Mouse (Mus musculus) megakaryocyte progenitor cell, adult 5-6 weeks (primary cell): ENCODE results near the gene Fndc3b. TPM values are rescaled to one million over a fixed set of nuclear protein-coding genes. Genes with fewer than 3 reads are reported as not detected.
A peak's percentile ranks its signal among the peaks of the same experiment; 100 is the strongest.
"Not testable (repeated sequence)": the region's sequence is repeated elsewhere in the genome, so short reads cannot be mapped to it uniquely, and the experiment has no call there.

Source experiments
- ATAC-seq: replicated peaks from 2 replicates; pipeline ENCODE4 v1.8.0; 2016; ENCODE audit warnings: mild to moderate bottlenecking, moderate TSS enrichment, inconsistent platforms; ENCODE audit not compliant: poor library complexity
- total RNA-seq, 2 experiments: library from RNA; stranded (forward) in 1 of 2; stranded (reverse) in 1 of 2; fragments of 157-497, 149-512 nt in 1 of 2; fragments of 200-1000 nt in 1 of 2; gene quantifications; 2 replicates each; pipeline versions ENCODE4 v1.2.3 to v1.2.4; 2015 to 2017

Fndc3b gene
- total RNA-seq, 2 experiments from 2014 or later, result 14.2 to 40.6 TPM

DNA sequence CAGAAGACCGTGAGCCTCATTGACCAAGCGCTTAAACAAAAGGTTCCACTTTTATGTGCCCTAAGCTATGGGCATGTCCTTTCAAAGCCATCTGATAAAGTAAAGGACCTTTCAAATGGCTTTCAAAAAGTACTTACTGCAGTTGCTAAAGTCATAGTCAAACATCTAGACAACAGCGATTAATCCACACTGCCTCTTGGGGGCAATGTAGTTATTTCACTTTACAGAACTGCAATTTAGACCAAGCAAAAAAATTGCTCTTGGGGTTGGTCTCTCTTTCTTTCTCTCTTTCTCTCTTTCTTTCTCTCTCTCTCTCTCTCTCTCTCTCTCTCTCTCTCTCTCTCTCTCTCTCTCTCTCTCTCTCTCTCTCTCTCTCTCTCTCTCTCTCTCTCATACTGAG, 233.4 kb downstream of the Fndc3b start:
- not testable (repeated sequence) for ATAC-seq

DNA sequence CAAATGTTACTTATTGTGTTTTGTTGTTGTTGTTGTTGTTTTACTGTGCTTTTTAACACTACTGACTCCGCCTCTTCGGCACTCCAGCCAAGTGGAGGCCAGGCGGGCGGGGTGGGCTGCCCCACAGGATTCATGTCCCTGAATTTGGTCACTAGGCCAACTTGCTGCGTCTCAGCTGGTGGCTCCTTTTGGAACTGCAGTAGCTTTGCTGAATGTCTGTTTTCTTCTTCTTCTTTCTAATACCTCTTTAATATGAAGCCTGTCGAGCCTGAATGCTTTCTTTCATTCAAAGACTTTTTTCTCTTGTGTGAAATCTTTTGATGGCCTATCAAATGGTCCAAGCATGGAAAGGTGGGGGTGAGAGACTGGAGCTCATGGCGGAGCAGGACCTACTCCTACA, 235.2 kb downstream of the Fndc3b start:
- no peak for ATAC-seq

DNA sequence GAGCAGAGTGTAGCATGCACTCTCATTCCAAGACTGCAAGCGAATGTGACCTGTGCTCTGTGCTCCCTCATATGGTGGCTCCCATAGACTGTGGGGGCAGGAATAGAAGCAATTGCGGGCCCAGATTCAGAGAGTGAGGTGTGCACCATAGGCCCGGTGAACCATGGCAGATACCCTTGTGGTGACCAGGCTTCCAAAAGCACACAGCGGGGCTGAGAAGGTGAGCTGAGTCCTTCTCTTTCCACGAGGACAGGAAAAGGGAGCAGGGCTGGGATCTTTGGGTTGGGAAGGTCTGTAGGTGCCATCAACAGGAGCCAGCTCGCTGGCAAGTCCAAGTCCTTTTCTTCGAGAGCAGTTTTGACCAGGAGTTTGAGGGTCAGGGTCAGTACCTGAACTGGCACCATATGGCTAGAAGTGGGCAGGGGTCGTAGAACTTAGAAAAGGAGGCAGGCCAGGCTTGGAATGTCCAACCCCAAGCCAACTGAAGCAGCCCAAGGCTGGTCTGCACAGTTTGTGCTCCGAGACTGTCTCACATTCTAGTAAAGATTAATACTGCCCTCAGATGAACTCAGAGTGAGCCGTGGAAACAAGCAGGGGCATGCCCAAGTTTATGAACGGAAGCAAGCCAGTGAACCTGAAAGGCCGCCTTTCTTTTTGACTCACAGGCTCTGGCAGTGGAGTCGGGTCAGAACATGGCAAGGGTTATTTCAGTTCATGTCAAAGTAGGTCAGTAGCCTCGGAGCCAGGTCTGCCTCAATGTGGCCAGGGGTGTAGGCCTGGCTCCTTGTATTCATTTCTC, 237.1 kb downstream of the Fndc3b start:
- ATAC-seq, result no peak

DNA sequence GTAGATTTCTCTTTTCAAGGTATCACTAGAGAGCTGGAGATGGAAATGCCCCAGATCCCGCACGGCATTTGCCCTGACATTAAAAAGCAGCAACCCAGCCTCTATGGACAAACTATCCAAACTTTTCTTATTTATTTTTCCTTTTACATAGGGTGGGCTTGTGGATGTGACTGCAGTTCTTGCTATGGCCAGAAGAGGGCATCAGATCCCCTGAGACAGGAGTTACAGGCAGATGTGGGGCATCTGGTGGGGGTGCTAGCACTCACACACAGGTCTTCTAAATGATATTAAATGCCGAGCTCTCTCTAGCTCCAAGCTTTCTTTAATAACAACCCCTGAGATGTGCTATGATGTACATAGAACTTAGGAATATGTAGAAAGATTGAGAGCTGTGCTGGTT, 238.3 kb downstream of the Fndc3b start:
- ATAC-seq, result no peak

DNA sequence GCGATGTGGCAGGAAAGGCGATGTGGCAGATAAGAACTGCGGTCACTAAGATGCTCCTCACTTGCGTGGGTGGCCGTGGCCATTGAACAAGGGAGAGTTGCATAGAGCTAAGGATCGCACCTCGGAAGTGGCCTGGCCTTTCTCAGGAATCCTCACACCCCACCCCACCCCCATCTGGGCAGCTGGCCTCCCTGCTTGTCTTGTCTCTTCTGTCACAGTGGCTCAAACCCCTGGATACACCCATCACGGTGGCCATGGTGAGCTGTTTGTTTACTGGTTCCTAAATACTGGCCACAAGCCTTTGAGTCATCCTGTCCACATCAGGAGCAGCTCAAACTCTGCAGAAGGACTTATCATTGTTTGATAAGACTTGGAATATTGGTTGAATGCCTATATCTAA, 240.3 kb downstream of the Fndc3b start:
- no peak for ATAC-seq

DNA sequence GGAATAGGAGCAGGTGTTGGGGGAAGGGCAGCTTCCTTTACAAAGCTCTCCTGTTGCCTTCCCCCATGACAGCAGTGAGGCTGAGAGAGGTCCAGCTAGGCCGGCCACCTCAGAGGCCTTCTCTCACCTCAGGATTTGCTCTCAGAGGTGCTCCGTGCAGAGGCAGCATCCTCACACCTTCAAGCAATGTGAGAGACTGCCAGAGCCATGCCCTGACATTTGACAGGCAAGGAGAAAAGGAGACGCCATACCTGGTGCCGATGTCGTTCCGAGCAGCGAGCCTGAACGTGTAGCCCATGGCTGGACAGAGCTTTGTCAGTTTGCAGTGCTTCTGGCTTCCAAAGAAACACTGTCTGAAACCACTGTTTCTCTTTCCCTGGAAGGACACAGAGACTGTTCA, 241.1 kb downstream of the Fndc3b start:
- no peak for ATAC-seq

DNA sequence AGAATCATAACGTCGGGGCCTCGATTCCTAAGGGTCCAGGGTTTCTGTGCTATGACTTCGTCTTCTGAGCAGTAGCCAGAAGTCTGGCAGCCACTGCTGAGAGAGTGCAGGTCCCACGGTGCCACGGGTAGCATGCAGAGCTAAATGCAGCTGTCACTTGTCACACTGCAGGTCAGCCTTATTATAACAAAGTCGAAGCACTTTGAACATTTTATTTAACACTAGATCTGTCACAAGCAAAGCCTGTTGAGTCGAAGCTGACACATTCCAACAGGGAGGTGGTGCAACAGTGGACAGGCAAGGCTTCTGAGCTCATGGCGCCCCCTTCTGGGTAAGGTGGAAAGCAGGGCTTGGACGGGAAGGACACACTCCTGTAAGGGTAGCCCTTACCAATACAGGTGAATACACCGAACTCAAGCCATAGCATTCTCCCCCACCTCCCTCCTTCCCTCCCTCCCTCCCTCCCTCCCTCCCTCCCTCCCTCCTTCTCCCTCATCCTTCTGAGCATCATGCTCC, 243.5 kb downstream of the Fndc3b start:
- peak; percentile 65 for ATAC-seq

DNA sequence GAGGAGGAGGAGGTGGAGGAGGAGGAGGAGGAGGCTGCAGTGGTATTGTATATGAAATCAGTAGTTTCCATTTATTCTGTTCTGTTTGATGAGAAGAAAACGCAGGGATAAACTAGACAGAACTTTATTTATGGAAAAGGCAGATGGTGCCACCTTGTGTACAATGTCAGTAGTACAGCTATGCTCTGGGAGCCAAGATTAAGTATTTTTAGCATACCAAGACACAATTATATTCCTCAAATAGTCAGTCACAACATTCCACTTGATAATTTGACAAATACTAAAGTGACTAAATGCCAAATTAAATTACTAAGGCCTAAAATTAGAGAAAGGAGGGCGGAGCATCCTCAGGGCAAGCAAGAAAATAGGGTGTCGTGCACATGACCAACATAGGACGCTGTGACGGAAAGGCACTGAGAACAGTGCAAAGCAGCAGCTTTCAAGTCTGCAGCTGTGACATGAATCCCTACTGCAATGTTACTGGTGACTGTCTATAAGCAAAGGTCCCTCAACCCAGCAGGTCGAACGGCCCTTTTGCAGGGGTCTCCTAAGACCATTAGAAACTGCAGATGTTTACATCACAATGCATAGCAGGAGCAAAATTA, 244.7 kb downstream of the Fndc3b start:
- peak; percentile 74 for ATAC-seq

DNA sequence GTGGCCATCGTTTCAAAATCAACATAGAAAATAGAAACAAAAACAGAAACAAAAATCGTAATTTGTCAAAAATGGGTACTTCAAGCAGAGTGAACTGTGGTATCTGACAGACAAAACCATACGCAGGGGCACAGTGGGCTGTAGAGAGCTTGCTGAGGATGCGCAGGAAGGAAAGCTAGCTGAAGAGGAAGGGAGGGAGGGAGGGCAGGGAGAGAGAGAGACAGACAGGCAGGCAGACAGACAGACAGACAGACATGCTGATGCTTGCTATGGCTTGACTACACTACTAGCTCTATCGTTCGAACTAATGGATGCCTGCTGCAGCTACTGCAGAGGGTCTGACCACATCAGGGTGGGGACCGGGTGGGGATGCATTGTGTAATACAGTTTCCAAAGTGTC, 247.7 kb downstream of the Fndc3b start:
- ATAC-seq, result no peak

DNA sequence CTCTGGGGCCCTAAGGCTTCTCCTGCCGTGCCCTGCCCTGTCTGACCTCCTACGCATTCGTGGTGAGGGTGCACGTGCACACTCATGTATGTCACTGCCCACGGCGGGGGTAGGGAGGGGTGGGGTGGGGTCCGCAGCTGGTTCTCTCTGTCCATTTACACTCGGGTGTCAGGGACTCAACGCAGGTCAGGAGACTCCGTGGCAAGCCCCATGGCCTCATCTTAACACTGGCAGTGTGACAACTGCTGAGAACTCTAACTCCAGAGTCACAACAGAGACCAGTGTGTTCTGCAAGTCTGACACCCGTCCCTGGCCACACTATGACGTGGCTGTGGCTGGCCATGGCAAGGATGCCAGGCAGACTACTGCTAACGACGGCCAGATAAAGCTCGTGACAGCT, 248.2 kb downstream of the Fndc3b start:
- no peak for ATAC-seq

DNA sequence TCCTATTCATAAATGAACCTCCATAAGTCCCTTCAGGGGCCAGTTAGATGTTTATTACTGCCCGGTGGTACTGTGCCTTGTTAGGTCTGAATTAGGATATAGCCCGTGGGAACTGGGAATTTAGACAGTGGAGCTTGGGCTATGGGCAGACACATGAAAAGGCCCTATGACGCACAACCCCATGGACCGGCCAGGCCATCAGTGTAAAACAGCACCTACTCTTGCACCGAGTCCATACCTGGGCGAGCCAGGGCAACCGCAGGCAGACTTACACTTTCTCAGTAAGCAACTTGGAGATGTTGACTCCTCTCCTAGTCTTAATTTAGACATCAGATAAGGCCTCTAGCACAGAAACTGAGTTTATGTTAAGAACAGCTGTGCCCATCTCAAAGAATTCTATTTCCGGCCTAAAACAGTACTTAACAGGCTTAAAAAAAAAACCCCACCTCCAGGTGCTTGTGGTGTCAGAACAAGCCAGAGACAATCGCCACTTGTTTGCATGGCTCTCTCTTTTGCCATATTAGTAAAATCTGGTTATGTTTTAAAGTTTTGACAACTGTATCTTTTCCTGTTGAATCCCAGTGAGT, 248.7 kb downstream of the Fndc3b start:
- ATAC-seq, result no peak

DNA sequence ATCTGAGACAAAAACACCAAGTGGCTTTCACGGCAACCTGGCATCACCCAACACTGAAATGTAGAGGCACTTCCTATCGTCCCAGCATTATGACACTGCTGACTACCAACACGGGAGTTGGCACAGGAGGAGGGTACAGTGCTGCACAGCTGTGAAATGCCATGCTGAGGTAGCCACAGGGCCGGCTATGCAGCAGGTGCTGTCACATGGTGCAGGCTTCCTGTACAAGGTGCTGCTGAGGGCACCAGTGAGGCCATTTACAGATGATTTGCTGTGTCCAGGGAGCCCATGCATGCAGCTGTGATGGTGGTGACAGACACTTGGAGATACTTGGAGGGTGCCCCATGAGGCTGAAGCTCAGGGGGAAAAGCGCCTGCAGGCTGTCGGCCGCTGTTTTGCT, 249.2 kb downstream of the Fndc3b start:
- ATAC-seq, result no peak

DNA sequence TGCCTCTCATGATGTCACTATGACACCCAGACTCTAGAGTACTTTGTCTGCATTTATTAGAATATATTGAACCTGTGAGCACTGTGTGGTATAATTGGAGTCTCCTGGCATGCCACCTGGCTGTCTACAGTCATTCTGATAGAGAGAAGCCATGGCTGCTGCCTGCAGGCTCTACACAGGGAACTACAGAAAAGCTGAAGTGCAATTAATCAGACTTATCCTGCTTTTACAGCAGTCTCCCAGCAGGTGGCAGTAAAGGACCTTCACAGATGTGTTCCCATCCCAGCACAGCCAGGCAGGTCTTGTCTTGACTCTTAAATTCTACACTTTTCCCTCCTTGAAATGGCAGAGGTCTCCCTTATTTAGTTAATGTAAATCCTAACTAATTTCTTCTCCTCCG, 250.1 kb downstream of the Fndc3b start:
- ATAC-seq, result peak; percentile 91

DNA sequence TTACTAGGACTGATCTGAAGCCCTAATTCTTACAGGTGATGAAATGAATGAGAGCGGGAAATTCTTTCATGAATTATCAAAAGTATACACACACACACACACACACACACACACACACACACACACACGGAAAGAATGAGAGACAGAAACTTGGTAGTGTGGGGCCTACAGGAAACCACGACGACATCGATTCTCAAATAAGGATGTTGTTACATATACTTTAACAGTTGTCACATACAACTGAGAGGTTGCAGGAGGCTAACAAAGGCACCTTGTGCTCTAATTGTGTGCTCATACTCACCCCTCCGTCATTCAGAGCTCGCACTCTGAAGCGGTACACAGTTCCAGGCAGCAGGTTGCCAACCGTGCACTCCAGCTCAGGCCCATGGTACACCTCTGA, 252.7 kb downstream of the Fndc3b start:
- no peak for ATAC-seq

DNA sequence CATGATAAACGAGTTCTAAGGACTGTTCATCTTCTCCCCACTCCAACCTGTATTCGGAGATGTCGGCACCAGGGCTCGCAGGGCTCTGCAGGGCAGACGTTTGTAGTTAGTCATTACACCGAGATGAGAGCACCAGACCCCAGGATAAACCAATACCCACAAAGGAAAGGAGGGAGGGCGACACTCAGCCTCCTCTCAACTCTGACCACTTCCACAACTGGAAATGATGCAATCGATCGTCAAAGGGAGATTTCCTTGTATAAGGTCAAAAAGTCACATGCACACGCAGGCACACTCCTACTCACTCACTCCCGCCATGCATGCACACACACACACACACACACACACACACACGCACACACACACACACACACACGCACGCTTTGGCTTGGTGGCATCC, 254.6 kb downstream of the Fndc3b start:
- peak; percentile 26 for ATAC-seq

DNA sequence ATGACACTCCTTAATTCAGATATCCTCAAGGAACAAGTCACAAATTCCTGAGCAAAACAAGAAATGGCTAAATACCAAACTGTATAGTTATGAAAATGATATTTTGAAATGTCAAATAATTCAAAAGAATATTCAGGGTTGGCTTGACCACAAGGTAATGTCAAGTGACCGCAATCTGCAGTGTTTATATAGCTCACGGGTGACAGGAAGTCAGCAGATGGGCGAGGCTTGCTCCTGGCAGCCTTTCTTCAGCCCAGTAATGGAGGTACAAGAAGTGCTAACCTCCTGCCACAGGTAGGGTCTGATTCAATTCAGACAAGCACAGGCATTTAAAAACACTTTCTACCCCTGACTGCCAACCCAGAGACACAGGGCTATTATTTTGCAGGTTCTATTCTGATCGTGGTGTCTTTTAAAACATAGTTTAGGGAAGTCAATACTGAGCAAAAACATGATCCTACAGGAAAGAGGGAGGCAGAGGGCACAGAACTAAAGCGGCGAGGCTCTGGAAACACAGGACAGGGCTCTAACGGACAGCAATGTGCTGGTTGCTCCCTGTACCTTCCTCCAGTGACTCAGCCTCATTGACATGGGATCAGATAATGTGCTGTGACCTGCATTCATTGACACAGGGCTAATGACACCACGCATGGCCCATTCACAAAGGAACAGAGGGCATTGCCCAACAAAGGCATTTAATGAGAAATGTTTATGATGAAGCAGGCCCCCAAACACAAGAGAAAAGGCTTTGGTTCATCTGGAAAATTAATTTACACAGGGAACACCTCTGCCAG, 256.5 kb downstream of the Fndc3b start:
- no peak for ATAC-seq

DNA sequence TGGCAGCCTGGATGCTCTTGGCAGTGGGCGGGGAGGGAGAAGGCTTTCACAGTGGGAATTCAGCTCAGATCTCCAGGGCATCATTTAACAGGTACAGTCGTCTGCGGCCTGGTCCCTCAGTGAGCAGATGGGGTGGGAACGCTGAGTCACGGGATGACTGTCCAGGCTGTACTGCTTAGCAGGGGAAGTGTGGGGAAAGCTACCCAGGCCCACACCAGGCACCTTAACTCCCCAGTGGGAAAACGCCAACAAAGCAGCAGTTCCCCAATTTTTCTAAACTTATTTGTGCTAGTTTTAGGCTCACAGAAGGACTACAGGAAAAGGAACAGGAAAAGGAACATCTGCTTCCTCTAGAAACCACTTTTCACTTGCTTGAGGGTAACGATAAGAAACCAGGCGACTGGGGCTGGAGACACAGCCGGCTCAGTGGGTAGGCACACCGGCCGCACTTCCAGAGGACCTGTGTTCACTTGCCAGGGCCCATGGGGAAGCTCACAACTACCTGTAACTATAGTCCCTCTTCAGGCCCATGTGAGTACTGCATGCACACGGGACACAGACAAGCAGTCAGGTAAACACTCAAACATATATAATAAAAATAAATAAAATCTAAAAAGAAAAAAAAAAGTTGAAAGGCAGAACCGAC, 257.5 kb downstream of the Fndc3b start:
- ATAC-seq, result peak; percentile 60

DNA sequence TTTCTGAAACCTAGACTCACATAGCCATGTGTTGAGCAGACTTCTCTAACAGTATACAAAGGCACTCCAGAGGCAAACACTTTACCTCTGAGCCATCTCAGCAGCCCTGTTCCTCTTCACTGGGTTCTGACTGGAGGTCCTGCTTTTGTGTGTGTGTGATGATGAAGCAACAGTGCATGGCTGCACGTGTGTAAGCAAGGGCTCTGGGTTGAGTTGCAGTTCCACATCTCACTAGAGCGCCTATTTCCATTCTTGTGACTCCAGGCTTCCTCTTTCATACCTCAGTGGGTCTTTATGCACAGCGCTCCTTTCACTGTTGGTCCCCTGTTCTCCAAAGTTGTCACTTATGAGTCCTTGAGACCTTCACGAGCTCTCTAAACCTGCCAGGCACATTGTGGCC, 261.7 kb downstream of the Fndc3b start:
- ATAC-seq, result peak; percentile 56

DNA sequence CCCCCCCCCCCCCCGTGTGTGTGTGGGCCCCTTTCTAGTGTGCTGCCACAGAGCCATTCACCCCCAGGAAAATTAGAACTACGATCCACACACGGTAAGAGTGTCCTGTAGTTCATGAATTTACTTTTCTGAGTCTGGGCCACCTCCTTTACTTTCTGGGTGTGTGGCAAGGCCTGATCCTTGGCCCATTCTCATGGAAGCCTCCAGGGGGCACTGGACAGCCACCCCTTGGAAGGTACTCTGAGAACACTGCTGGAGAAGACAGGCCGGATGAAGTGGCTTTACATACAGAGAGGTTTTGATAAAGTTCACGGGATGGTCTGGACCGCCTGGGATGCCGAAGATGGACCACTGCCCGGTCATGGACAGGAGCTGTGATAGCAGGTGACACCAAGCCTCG, 262.7 kb downstream of the Fndc3b start:
- no peak for ATAC-seq

DNA sequence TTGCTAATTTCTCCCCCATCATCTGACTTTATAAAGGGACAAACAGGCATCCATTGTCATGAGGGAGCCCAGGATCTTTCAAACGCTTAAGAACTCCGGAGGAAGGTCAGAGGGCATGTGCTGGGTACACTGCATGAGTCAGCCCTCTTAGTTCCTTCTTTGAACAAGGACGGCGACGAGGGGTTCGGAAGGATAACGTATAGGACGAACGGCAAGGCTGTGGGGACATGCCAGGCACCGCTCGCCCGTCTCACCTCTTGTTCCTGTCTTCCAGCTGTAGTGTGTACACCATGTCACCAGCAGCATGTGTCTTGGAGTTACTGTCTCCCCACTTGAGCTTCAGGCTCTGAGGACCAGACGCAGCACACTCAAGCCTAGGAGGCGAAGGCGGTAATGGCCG, 271.4 kb downstream of the Fndc3b start:
- peak; percentile 70 for ATAC-seq

DNA sequence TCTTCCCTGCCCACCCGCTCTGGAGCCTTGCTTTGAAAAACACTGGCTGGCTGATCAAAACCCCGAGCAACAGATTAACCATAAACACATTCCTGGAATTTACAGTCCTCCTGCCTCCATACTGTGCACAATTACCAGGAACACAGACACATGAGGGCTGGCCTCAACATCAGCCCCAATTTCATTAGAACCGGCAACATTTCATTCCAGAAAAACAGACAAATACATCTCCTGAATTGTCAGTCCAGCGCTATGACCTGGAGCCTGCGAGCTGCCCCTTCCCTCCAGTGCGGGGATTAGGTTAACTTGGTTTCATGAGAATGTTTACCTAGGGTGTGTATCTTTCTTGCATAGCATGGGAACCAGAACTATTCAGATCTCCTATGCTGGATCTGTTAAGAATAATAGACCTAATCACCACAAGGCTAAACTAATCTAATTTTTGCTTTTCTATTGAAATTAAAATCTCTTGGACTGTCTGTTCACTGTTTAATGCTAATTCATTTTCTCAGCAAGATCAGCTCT, 275.9 kb downstream of the Fndc3b start:
- ATAC-seq, result no peak
